12 mouse cellular contexts compared by ENCODE assay signal in genomic region chr3:60740543-60741294, GRCm38 (mm10).
DNase-seq lines count a peak whose midpoint lies in the region; ATAC-seq and TF ChIP-seq lines count a peak whose summit lies in the region.
"Had no signal": no experiment of that assay in that cellular context is flagged by ENCODE, and none has a peak within 500 bp of the region (broad histone marks: within the 10 kb centered on the region; RNA-seq: fewer than 3 reads in every experiment).

No protein-coding gene starts in this region.

- no peak overlapping the region for H3K4me3 ChIP-seq in lung, adult 2 months (replicated peaks; ENCODE audit: extremely low read depth, low read depth, low read length)
- H3K4me3 ChIP-seq in kidney, postnatal 0 days (replicated peaks; ENCODE audit: low read depth, low read length): no peak overlapping the region
- no peak overlapping the region for H3K4me3 ChIP-seq in hindbrain, embryonic 11.5 days (ENCODE audit: low read depth, low read length)
- H3K4me3 ChIP-seq: embryonic facial prominence, embryonic 13.5 days; limb, embryonic 10.5 days; neural tube, embryonic 12.5 days had no signal

- no peak for TF ChIP-seq POLR2A in lung, adult 2 months (IDR thresholded peaks at IDR 0.05; ENCODE audit: borderline replicate concordance, extremely low read depth, low read depth, low read length)

- ATAC-seq in kidney, postnatal 0 days (replicated peaks; ENCODE audit: low FRiP score, low read depth): no peak; the same call in 1 of the 2 replicates
- no peak for ATAC-seq in hindbrain, embryonic 11.5 days (ENCODE audit: low FRiP score)
- ATAC-seq: Patski had no signal

- H3K4me1 ChIP-seq in lung, adult 2 months (ENCODE audit: control insufficient read depth, insufficient read depth, low read length): no peaks in the 10 kb centered on the region
- no peaks in the 10 kb centered on the region for H3K4me1 ChIP-seq in kidney, postnatal 0 days (replicated peaks; ENCODE audit: insufficient read depth, low read length)
- H3K4me1 ChIP-seq in hindbrain, embryonic 11.5 days (replicated peaks; ENCODE audit: control insufficient read depth, insufficient read depth, low read length): no peaks in the 10 kb centered on the region
- H3K4me1 ChIP-seq: embryonic facial prominence, embryonic 13.5 days; limb, embryonic 10.5 days; neural tube, embryonic 12.5 days had no signal

- H3K4me2 ChIP-seq in kidney, postnatal 0 days (ENCODE audit: low read length): no peak overlapping the region
- no peak overlapping the region for H3K4me2 ChIP-seq in hindbrain, embryonic 11.5 days (replicated peaks; ENCODE audit: low read depth, low read length)
- H3K4me2 ChIP-seq: embryonic facial prominence, embryonic 13.5 days; neural tube, embryonic 12.5 days had no signal

- H3K27me3 ChIP-seq in kidney, postnatal 0 days (ENCODE audit: insufficient read depth, low read length): no peaks in the 10 kb centered on the region
- H3K27me3 ChIP-seq in hindbrain, embryonic 11.5 days (ENCODE audit: control insufficient read depth, insufficient read depth, low read length): no peaks in the 10 kb centered on the region
- H3K27me3 ChIP-seq: embryonic facial prominence, embryonic 13.5 days; neural tube, embryonic 12.5 days had no signal

- H3K9me3 ChIP-seq in kidney, postnatal 0 days (replicated peaks; ENCODE audit: low read length): no peaks in the 10 kb centered on the region
- H3K9me3 ChIP-seq in hindbrain, embryonic 11.5 days (ENCODE audit: control insufficient read depth, low read length): no peaks in the 10 kb centered on the region
- H3K9me3 ChIP-seq: embryonic facial prominence, embryonic 13.5 days; limb, embryonic 10.5 days; neural tube, embryonic 12.5 days had no signal

- no peak overlapping the region for H3K27ac ChIP-seq in kidney, postnatal 0 days
- H3K27ac ChIP-seq in hindbrain, embryonic 11.5 days (ENCODE audit: low read depth, low read length): no peak overlapping the region
- H3K27ac ChIP-seq: embryonic facial prominence, embryonic 13.5 days; limb, embryonic 10.5 days; neural tube, embryonic 12.5 days had no signal

- H3K36me3 ChIP-seq in kidney, postnatal 0 days (ENCODE audit: insufficient read depth, low read length): no peaks in the 10 kb centered on the region
- H3K36me3 ChIP-seq in hindbrain, embryonic 11.5 days (ENCODE audit: control insufficient read depth, insufficient read depth, low read length): no peaks in the 10 kb centered on the region
- H3K36me3 ChIP-seq: embryonic facial prominence, embryonic 13.5 days; limb, embryonic 10.5 days; neural tube, embryonic 12.5 days had no signal

- DNase-seq in cerebellum, postnatal 10 days: peak; percentile 8 to 42
- DNase-seq in cerebellum, postnatal 36 days: no peak
- DNase-seq in lung, adult 18-20 months: peak; percentile 19 to 38
- no peak for DNase-seq in lung, adult 2 months
- peak; percentile 74 for DNase-seq in kidney, postnatal 0 days (ENCODE audit: low spot score)
- peak; percentile 71 for DNase-seq in skeletal muscle tissue, adult 2 months (ENCODE audit: low read depth, low spot score)
- no peak for DNase-seq in thymus, postnatal 10 days (ENCODE audit: low spot score in 2 of 2)
- DNase-seq in hindbrain, embryonic 11.5 days (ENCODE audit: low spot score): no peak

- no peak for TF ChIP-seq CTCF in lung, adult 2 months (IDR thresholded peaks at IDR 0.05; ENCODE audit: insufficient read depth, low read length)
- TF ChIP-seq CTCF in kidney, postnatal 0 days (IDR thresholded peaks at IDR 0.05; ENCODE audit: low read depth): no peak

- H3K9ac ChIP-seq in kidney, postnatal 0 days (ENCODE audit: low read depth, low read length): no peak overlapping the region
- no peak overlapping the region for H3K9ac ChIP-seq in hindbrain, embryonic 11.5 days (ENCODE audit: low read depth, low read length)
- H3K9ac ChIP-seq: embryonic facial prominence, embryonic 13.5 days; neural tube, embryonic 12.5 days had no signal

Comparison
In these comparisons a context has a peak if more than half of its experiments do, and no peak if none do; other contexts are left out.
1. DNase-seq: peak in cerebellum, postnatal 10 days (2 of 2), lung, adult 18-20 months (2 of 2), kidney, postnatal 0 days (single experiment) and skeletal muscle tissue, adult 2 months (single experiment); none in cerebellum, postnatal 36 days (0 of 2), lung, adult 2 months (single experiment), thymus, postnatal 10 days (0 of 2) and hindbrain, embryonic 11.5 days (single experiment).